Mouse (Mus musculus) kidney, adult 2 months (tissue): ENCODE data around the gene Rassf8.

Source experiments
- CTCF ChIP-seq: fragments of 200-500 bp; conservative IDR thresholded peaks from 2 replicates; pipeline ENCODE4 v1.5.1; 2011; ENCODE audit warnings: low read depth, mild to moderate bottlenecking, control low read depth, low read length, moderate library complexity, mixed read lengths; ENCODE audit not compliant: insufficient read depth, insufficient read length
- POLR2A ChIP-seq: fragments of 200-500 bp; IDR thresholded peaks from one replicate; pipeline ENCODE4 v1.6.1; 2011; ENCODE audit warnings: low read depth, low read length, control low read depth

DNA sequence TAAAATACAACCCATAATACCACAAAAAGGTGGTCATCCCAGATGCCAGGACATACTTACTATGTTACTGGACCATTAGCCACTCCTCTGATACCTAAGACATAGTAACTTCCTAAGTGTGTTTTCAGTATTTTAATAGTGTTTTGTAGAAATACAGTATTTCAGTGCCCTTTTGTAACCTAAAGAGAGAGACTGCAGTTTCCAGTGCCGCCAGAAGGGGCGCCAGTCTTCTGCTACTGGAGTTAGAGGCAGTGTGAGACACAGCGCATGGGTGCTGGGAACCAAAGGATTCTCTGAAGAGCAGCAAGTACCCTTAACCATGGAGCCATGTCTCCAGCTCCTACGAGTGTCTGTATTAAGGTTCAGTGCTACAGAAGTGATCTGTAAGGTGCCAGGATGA is 48.1 kb downstream of the Rassf8 start:
- peak; percentile 33 for TF ChIP-seq CTCF
- TF ChIP-seq POLR2A: no peak
